Mouse (Mus musculus): Measurements from ENCODE around the gene Mical3. TPM values are rescaled to one million over a fixed set of nuclear protein-coding genes. Genes with fewer than 3 reads are reported as not detected.

The Mical3 gene
- total RNA-seq, 2 experiments from 2014 or later: 95.3 to 96.0 TPM

DNA sequence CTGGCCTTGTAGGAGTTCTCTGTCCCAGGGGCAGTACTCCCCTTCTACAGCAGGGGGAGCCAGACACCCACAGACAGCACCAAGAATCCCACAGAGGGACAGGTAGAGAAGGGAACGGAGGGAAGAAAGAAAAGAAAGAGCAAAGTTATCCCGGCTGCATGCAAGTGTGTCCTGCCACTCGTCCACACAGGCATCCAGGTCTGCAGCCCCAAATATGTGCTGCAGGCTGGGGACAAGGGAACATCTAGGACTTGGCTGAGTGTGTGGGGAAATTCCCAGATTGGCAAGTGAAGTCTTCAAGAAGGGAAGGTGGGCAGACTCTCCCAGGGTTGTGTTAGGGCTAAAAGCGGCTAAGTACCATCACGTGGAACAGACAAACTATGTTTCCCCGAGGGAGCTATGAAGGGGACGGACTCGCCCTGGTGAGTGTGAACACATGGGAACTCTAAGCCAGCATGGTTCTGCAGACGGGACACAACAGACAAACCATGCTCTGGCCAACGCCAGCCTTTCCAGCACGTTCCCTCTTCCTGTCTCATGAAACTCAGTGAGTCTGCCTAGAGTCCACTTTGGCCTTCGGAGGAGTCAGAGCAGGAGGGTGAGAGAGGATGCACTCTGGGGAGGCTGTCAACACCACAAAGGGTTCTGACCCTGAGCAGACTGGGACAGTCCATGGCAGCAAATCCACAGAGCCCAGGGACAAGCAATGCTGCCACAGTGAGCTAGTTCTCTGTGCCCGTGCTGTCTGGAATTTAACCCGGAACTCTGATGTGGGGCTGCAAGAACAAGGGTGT lies 158.8 kb downstream of the Mical3 start:
- DNase-seq (ENCODE audit: low spot score in 2 of 2): peak; percentile 80 to 88

DNA sequence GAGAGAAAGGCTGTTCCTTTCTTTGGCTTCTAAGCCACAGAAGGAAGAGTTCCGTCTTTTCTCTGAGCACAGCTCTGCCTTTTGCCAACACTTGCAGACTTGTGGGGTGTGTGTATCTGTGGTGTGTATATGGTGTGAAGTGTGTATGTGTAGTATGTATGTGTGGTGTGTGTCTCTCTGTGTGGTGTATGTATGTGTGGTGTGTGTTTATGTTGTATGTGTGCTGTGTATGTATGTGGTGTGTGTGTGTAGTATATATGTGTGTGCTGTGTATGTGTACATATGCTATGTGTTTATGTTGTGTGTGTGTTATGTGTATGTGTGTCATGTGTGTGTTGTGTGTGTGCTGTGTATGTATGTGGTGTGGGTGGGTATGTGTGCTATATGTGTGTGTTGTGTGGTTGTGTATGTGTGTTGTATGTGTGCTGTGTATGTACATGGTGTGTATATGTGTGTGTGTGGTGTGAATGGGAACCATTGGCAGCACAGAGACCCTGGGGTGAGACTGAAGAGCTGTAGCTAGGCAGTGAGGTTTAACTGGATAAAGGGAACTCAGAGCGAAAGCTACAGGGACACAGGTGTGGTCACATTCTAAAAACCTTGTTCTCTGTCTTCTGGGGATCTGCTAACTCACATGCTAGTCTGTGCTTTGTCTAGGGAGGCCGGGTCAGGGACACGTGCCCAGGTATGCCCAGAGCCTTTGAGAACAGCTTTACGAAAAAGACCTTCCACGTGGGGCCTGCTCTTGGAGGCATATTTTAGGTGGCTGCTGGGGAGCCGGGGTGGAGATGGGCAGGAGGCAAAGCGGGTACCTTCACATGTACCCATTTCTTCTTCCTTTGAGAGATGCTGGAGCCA lies 159.6 kb downstream of the Mical3 start:
- no peak for DNase-seq (ENCODE audit: low spot score in 2 of 2)

DNA sequence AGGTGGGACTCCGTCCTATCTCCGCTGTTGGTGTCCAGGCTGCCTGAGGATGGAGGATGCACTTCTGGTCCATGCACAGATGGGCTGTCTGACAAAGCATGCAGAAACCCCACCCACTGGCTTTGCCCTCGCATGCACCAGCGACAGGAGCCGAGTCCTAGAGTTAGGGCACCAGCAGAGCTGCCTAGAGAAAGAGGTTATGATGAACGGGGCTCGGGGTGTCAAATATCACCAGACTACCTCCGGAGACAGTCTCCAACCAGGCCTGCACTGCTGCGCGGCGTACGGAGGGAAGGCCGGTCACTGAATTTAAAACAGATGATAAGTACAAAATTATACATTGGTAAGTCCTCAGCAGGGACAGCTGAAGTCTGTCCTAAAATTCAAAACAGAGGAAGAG lies 165.0 kb downstream of the Mical3 start:
- DNase-seq (ENCODE audit: low spot score in 2 of 2): no peak

DNA sequence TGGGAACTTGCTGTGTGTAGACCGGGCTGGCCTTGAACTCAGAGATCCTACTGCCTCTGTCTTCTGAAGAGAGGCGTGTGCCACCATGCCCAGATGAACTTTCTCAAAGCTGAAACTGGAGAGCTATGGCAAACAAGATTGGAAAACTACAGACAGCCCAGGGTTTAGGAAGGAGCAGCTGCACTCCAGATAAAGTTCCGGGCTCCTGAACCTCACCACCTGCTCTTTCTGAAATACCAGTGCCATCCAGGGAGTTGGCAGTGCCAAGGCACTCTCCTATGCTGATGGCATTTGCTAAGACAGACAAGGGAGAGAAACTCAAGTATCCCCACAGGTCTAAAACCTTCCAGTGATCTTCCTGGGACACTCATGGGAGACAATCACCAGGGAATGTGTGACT lies 166.6 kb downstream of the Mical3 start:
- no peak for DNase-seq (ENCODE audit: low spot score in 2 of 2)

DNA sequence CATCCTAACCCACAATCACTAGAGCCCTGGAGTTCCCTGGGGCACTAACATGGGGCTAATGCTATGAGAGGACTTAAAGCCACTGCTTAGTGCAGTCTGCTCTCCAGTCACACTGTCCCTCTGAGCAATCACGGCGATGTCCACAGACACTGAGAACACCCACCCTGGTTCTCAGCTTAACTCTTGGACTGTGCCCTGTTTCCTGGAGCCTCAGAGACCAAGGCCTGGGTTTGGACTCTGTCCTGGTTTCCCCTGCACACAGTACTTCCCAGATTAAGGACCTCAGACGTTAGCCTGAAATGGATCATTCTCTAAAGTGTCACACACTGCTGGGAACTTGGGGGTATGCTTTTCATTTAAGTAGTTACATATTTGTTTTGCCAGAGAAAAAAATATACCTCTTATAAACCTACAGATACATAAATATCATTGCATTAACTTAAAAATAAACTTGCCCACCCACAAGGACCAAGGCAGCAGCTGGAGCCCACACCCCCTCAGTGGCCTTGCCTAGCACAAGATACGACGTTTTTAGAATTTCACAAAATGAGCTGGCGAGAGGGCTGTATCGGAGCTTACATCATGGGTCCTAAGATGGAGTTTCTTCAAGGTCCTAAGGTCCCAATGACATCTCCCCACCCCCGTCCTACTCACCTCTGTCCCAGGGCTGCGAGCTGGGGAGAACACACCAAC lies 170.3 kb downstream of the Mical3 start:
- DNase-seq (ENCODE audit: low spot score in 2 of 2): no peak

DNA sequence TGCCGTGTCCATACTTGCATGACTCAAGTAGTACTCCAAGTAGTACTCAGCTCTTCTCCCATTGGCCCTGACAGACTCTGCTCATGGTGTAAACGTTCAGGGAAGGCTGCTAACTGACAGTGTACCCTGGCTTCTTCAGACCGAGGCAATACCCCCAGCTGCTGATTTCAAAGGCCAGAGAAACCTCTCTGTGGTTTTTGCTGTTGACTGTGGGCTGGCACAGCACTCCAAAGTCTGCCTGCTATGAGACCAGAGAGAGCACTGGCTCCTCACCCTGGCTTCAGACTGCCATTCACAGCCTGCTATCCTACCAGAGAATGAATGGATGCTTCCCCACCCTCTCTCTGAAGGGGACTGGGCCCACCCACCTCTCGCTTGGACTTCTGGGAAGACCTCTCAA lies 173.5 kb downstream of the Mical3 start:
- no peak for DNase-seq (ENCODE audit: low spot score in 2 of 2)

DNA sequence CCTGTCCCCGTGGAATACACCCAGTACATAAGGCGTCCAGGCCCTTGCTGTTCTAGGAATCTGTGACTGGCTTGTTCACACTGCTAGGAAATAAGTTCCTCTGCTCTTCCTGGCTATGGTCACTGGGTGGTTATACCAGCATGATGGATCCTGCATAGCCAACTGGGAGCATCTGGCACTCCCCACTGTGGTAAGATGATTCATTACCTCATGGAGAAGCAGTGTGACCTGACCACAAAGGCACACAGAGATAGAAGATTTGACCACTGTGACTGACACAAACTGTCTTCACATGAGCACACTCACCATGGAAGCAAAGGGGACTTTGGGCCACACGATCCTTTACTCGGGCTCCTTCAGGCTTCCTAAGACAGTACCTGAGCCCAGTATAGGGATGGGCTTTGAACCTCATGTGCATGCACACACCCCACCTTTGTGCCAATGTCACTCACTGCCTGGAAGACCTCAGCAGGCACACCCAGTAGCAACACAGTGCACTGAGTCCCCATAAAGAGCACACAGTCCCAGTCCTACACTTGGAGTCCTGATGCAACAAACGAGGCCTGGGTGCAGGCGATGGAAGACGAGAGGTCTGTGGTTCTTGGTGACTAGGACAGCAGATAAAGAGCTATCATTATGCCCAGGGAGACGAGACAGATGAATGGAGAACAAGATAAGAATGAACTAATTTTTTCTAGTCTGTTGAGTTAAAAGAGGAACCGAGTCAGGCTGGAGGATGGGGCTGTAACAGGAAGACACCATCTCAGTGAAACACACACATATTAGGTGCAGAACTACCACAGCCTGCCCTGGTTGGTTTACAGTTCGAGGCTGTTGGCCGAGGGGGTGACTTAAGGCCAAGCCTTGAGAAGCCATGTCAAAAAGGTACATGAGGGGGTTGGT lies 174.3 kb downstream of the Mical3 start:
- DNase-seq (ENCODE audit: low spot score in 2 of 2): no peak

DNA sequence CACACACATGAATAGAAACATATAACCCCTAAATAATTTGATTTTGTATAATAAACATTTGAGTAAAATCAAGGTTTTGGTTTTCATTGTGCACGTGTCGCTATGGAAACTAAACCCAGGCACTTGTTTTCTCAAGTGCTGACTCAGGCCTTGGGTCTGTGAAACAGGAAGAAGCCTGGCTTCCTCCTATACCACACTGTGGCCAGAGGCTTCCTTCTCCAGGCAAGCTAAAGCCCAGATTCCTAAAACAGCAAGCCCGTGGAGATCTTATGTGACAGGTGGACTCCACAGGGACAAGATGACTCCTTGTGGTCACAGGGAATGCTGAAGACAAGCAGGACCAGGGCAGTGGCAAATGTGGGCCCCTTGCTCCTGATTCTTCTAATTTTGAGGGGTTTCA lies 175.6 kb downstream of the Mical3 start:
- no peak for DNase-seq (ENCODE audit: low spot score in 2 of 2)

DNA sequence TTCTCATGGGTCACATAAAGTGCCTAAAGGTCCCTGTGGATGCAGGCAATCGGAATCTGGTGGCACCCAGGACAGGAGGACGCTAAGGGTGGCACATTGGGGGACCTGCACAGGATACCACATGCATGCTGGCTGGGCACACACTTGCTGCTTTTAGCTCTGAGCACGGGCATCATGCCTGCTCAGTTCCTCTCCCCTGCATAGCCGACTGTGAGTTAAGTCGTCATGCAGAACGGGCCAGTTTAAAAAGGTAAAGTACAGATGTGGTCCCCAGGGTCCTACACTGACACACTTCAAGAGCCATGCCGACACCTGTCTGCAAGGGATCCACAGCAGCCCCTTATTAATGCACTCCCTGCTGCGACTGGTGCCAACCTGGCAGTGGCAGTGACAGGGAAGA lies 176.6 kb downstream of the Mical3 start:
- DNase-seq (ENCODE audit: low spot score in 2 of 2): no peak

DNA sequence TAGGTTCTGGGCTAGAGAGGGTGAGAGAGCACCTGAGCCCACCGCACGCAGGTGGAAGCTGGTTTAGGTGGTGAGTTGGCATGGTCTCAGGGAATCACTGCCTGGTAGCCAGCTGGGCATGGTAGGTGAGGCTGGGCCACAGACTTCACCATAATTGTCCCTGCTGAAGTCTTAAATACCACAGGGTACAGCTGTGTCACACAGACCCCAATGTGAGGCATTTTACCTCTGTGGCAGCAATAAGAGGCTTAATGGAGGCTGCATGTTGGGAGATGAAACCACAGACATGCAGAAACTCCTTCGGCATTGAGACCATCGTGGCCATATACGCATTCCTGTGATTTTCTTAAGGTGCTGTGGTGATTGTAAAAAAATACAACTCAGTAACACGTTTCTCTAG lies 178.3 kb downstream of the Mical3 start:
- no peak for DNase-seq (ENCODE audit: low spot score in 2 of 2)

DNA sequence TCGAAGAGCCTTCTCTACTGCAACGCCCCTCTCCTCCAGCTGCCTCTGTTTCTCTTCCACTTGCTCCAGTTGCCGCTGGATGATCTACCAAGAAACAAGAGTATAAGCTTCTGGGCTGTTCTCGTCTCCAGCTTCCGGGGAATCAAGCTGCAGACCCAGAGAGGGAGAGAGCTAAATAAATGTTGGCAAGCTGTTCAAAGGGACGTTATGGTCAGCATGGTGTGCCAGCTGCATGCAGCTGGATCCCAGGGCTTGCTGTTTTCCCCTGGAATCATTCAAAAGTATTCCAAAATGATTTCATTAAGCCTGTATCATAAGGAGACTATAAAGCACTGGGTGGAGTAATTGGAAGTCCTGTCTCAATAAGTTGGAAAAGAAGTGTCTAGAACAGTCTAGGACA lies 179.5 kb downstream of the Mical3 start:
- DNase-seq (ENCODE audit: low spot score in 2 of 2): no peak

DNA sequence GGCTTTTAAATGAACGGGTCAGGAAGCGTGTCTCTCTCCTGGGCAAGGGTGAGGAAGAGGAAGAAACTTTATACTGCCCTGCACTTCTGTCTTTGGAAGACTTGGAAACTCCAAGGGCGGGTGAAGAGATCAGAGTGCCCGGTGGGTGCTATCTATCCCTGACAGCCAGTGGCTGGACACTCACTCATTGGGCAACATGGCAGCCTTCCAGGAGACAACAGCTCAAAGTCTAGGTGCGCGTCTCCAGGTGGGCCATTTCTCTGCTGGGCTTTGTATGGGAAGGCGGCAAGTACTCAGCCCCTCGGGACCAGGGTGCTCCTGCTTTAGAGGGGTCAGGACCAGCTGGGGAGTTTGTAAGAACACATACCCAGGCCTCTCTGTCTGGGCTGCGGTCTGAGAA lies 185.3 kb downstream of the Mical3 start:
- no peak for DNase-seq (ENCODE audit: low spot score in 2 of 2)

DNA sequence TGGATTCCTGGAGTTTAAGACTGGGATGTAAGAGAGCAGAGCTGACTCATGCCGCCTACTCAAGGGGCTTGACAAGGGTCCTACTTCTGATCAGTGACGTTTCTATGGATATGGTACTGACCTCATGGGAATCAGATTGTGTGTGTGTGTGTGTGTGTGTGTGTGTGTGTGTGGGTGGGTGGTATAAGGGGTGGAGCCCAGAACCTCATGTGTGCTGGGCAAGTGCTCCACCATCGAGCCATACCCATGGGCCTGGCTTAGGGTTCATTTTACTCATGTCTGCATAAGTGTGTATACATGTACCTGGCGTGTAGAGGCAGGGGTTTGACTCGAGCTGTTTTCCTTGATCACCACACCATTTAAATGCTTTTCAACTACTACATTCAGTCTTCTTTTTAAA lies 186.8 kb downstream of the Mical3 start:
- no peak for DNase-seq (ENCODE audit: low spot score in 2 of 2)

DNA sequence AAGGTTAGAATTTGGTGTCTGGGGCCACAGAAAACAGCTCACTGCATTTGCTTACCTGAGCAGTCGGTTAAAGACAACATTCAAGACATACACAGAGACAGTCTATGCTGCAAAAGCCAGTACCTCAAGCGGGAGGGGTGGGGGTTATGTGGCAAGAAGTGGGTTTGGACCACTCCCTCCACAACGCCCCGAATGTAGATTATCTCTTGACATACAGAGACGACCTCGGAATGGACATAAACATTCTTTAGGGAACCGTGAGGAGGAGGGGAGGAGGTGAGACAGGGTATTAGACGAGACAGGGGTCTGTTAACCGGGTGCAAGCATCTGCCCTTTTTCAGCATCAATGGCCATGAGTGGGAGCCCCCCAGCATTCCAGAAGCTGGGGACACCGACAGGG lies 187.2 kb downstream of the Mical3 start:
- DNase-seq (ENCODE audit: low spot score in 2 of 2): no peak

DNA sequence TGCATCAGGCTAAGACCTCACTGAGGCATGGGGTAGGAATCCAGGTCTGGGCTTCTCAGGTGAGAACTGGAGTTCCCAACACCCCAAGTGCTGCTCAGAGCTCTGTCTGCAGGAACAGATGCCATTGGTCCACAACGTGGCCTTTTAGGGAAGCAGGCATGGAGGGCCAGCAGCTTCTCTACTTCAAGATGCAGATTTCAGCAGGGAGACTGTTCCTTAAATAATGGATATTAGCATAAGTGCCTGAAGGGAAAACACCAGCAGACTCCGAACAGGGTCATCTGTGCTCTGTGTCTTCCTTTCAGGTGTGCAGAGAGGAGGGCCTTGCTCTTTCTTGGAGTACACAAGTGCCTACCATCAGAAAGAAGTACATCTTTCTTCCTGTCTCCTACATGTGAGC lies 187.7 kb downstream of the Mical3 start:
- no peak for DNase-seq (ENCODE audit: low spot score in 2 of 2)

DNA sequence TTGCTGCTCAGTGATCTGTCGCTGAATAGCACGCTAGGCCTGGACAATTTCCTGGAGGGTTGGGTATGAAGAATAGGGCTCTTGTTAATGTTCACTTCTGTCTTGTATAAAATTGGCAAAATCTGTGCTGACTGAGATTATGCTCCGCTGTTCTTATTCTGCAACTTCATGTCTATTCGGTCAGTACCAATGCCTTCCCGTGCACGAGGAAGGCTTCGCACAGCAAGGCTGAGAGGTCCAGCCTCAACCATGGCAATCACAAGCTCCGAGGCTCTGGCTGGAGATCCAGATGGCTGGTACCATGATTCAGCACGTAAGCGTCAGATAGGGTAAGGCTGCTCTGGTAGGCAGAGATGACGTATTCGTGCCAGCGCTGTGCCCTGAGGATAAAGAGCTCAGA lies 189.2 kb downstream of the Mical3 start:
- peak in 1 of 2 experiments; percentile 23 for DNase-seq (ENCODE audit: low spot score in 2 of 2)

DNA sequence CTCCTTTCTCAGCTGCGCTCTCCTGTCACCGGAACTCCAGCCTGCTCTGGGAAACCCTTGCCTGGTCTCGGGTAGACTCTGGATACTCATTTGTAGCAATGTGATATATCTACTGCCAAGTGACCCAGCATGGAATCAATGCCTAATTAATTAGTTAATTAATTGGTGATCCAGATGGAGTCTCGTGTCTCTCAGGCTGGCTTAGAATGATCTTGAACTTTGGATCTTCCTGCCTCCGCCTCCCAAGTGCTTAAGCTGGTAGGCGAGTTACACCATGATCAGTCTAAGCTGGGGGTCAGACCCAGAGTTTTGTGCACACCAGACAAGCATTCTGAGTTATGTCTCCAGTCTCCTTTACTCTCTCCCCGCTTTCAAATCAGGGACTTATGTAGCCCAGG lies 189.7 kb downstream of the Mical3 start:
- no peak for DNase-seq (ENCODE audit: low spot score in 2 of 2)

DNA sequence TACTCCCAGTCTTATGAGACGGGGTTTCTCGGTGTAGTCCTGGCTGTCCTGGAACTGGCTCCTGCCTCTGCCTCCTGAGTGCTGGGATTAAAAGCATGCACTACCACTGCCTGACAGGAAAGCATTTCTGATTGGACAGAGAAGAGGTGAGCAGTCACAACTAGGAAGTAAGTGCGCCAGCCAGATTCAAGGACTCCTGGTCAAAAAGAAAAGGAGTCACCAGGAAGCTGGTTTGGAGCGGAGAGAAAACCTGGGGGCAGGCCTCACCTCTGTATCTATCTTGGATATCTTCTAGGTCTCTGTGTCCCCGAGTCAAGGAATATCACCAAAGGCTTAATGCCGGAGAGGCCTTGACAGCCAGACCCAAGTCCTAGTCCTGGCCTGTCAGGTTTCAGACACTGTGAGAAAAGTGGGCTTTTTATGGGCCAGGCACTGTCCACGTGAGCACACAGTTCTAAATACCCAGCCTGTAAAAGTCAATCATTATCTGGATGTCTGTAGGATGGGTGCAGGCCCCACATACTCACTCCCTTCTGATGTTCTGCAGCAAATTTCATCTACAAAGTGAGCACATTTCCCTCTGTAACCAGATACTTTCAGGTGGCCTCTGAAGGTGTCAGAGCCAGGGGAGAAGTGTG lies 190.2 kb downstream of the Mical3 start:
- no peak for DNase-seq (ENCODE audit: low spot score in 2 of 2)

DNA sequence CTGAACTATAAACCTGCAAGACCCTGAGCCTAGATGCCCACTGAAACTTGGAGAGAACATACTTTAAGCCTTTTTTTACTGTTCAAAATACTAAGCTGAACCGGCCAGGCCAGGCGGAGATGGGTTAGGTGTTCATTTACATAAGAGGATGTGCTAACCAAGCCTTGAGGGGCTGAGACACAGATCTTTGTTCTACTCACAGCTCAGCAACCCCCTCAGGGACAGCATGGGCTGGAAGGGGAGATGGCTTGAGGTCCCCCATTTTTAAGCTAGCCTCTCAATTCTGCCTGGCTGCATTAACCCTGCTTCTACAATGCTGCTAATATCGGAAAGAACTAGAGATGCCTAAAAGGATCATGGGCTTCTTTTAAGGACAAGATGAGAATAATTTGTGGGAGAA lies 191.0 kb downstream of the Mical3 start:
- DNase-seq (ENCODE audit: low spot score in 2 of 2): no peak

DNA sequence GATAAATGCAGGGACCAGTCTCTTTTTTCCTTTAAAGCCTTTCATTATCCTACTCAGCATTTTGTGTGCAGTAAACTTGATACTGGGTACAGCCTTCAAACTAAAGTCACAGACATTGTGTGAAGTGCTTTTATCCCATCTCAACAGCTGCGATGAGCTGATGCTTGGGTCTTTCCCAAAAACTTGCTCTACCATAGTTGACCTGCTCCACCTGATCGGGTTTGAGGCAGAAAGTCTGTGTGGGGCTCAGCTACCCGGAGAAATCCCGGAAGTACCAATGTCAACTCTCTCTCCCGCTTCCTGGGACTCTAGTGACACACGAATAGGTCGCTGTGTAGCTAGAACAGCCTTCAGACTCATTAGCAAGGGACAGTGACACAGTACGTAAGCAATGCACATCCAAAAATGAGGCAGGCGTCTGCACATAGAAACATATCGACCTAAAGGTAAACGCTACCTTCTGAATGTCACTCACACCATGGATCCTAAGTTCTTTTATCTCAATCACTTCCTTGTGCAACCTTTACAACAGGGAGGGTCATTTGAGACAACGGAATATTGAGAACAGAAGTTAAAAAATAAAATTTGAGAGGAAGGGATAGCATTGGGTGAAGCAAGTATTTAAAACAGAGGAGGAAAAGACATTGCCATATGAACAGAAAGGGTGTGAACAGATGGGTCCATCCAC lies 191.9 kb downstream of the Mical3 start:
- no peak for DNase-seq (ENCODE audit: low spot score in 2 of 2)
